Mouse (Mus musculus): ENCODE data around the gene Snap47. TPM values are rescaled to one million over a fixed set of nuclear protein-coding genes. Genes with fewer than 3 reads are reported as not detected.

Snap47 gene
- polyA plus RNA-seq, 1 experiment from 2014 or later: 428 TPM

- Histone ChIP-seq H3K9me3 (replicated peaks; ENCODE audit: control insufficient read depth, low read length) (no peaks in the 10 kb centered on the region), H3K4me3 (ENCODE audit: low read depth, low read length) (no peak overlapping the region), H3K36me3 (ENCODE audit: control insufficient read depth, insufficient read depth, low read length) (peaks cover 46% of the 10 kb centered on the region), H3K4me1 (ENCODE audit: control insufficient read depth, insufficient read depth, low read length) (no peaks in the 10 kb centered on the region), H3K9ac (ENCODE audit: low read length) (no peak overlapping the region), H3K27me3 (replicated peaks; ENCODE audit: control insufficient read depth, insufficient read depth, low read length) (no peaks in the 10 kb centered on the region), H3K27ac (ENCODE audit: low read depth, low read length) (no peak overlapping the region), H3K4me2 (ENCODE audit: low read length) (no peak overlapping the region)
- DNase-seq (ENCODE audit: low spot score): no peak
- WGBS: 87% methylated on average over 2 of the region's 2 CpGs
- ATAC-seq: no peak
These were observed 40.1 kb downstream of the Snap47 start for GRCm38 (mm10) chr11:59410851-59411250.

DNA sequence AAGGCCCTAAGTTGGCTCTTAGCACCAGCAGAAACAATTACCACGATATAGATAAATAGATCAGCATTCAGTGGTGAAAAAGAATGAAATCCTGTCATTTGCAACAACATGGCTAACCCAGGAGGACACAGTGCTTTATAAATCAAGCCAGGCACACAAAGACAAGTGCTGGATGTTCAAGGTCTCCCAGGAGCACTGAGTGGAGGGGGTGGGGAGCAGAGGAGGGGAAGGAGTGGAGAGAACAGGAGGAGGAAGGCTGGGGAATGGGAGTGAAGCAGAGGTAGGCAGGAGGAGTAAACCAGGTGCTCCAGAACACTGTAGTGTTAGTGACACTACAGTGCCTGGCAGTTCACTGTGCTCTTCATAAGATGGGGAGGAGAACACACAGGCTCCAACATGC is 45.2 kb downstream of the Snap47 start:
- no peaks in the 10 kb centered on the region for H3K9me3 ChIP-seq (replicated peaks; ENCODE audit: control insufficient read depth, low read length)
- no peaks in the 10 kb centered on the region for H3K4me1 ChIP-seq (ENCODE audit: control insufficient read depth, insufficient read depth, low read length)
- DNase-seq (ENCODE audit: low spot score): no peak
- H3K4me3 ChIP-seq (ENCODE audit: low read depth, low read length): no peak overlapping the region
- ATAC-seq: no peak
- peaks cover 46% of the 10 kb centered on the region for H3K36me3 ChIP-seq (ENCODE audit: control insufficient read depth, insufficient read depth, low read length)
- no peak overlapping the region for H3K9ac ChIP-seq (ENCODE audit: low read length)
- no peaks in the 10 kb centered on the region for H3K27me3 ChIP-seq (replicated peaks; ENCODE audit: control insufficient read depth, insufficient read depth, low read length)
- H3K27ac ChIP-seq (ENCODE audit: low read depth, low read length): no peak overlapping the region
- WGBS: 88% methylated on average over 1 of the region's 1 CpGs
- no peak overlapping the region for H3K4me2 ChIP-seq (ENCODE audit: low read length)

DNA sequence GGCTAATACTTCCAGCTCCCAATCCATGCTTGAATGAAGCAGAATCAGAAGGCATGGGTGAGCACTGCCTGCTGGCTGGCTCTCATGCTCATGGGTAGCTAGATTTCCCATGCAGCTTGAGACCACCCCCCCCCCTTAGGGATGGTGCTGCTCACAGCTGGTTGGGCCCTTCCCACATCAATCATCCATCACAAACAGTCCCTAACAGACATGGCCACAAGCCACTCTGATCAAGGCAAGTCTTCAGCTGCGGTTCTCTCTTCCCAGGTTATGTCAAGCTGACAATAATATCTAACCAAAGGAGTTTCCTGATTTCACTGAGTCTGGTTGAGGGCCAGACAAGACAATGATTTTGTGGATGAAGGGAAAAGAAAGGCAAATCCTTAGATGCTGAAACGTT is 50.1 kb downstream of the Snap47 start:
- DNase-seq (ENCODE audit: low spot score): no peak
- no peak overlapping the region for H3K4me3 ChIP-seq (ENCODE audit: low read depth, low read length)
- ATAC-seq: no peak
- 77% methylated on average over 2 of the region's 2 CpGs for WGBS
- peaks cover 13% of the 10 kb centered on the region for H3K36me3 ChIP-seq (ENCODE audit: control insufficient read depth, insufficient read depth, low read length)
- H3K27me3 ChIP-seq (replicated peaks; ENCODE audit: control insufficient read depth, insufficient read depth, low read length): no peaks in the 10 kb centered on the region
- no peaks in the 10 kb centered on the region for H3K9me3 ChIP-seq (replicated peaks; ENCODE audit: control insufficient read depth, low read length)
- H3K4me1 ChIP-seq (ENCODE audit: control insufficient read depth, insufficient read depth, low read length): no peaks in the 10 kb centered on the region
- H3K27ac ChIP-seq (ENCODE audit: low read depth, low read length): no peak overlapping the region
- no peak overlapping the region for H3K9ac ChIP-seq (ENCODE audit: low read length)
- no peak overlapping the region for H3K4me2 ChIP-seq (ENCODE audit: low read length)

- H3K4me3 ChIP-seq (ENCODE audit: low read depth, low read length): no peak overlapping the region
- 74% methylated on average over 8 of the region's 8 CpGs for WGBS
- peaks cover 7% of the 10 kb centered on the region for H3K36me3 ChIP-seq (ENCODE audit: control insufficient read depth, insufficient read depth, low read length)
- DNase-seq (ENCODE audit: low spot score) (no peak), ATAC-seq (no peak)
- H3K4me2 ChIP-seq (ENCODE audit: low read length): no peak overlapping the region
- H3K27ac ChIP-seq (ENCODE audit: low read depth, low read length): no peak overlapping the region
- no peak overlapping the region for H3K9ac ChIP-seq (ENCODE audit: low read length)
- H3K9me3 ChIP-seq (replicated peaks; ENCODE audit: control insufficient read depth, low read length): no peaks in the 10 kb centered on the region
- H3K4me1 ChIP-seq (ENCODE audit: control insufficient read depth, insufficient read depth, low read length): no peaks in the 10 kb centered on the region
- H3K27me3 ChIP-seq (replicated peaks; ENCODE audit: control insufficient read depth, insufficient read depth, low read length): no peaks in the 10 kb centered on the region
These were observed 51.2 kb downstream of the Snap47 start for GRCm38 (mm10) chr11:59399830-59400229.

GRCm38 (mm10) chr11:59397536-59398371 is 53.2 kb downstream of the Snap47 start:
- WGBS: 67% methylated on average over 22 of the region's 22 CpGs
- Histone ChIP-seq H3K27ac (ENCODE audit: low read depth, low read length) (no peak overlapping the region), H3K27me3 (replicated peaks; ENCODE audit: control insufficient read depth, insufficient read depth, low read length) (no peaks in the 10 kb centered on the region), H3K4me3 (ENCODE audit: low read depth, low read length) (no peak overlapping the region), H3K4me2 (ENCODE audit: low read length) (no peak overlapping the region), H3K9ac (ENCODE audit: low read length) (no peak overlapping the region), H3K36me3 (ENCODE audit: control insufficient read depth, insufficient read depth, low read length) (no peaks in the 10 kb centered on the region), H3K4me1 (ENCODE audit: control insufficient read depth, insufficient read depth, low read length) (no peaks in the 10 kb centered on the region), H3K9me3 (replicated peaks; ENCODE audit: control insufficient read depth, low read length) (no peaks in the 10 kb centered on the region)
- DNase-seq (ENCODE audit: low spot score): no peak
- no peak for ATAC-seq

- ATAC-seq (no peak), DNase-seq (ENCODE audit: low spot score) (no peak)
- H3K27me3 ChIP-seq (replicated peaks; ENCODE audit: control insufficient read depth, insufficient read depth, low read length): no peaks in the 10 kb centered on the region
- H3K9me3 ChIP-seq (replicated peaks; ENCODE audit: control insufficient read depth, low read length): no peaks in the 10 kb centered on the region
- no peak overlapping the region for H3K27ac ChIP-seq (ENCODE audit: low read depth, low read length)
- H3K4me3 ChIP-seq (ENCODE audit: low read depth, low read length): no peak overlapping the region
- no peaks in the 10 kb centered on the region for H3K36me3 ChIP-seq (ENCODE audit: control insufficient read depth, insufficient read depth, low read length)
- no peak overlapping the region for H3K4me2 ChIP-seq (ENCODE audit: low read length)
- H3K9ac ChIP-seq (ENCODE audit: low read length): no peak overlapping the region
- no peaks in the 10 kb centered on the region for H3K4me1 ChIP-seq (ENCODE audit: control insufficient read depth, insufficient read depth, low read length)
- 87% methylated on average over 5 of the region's 5 CpGs for WGBS
These were observed 56.5 kb downstream of the Snap47 start for GRCm38 (mm10) chr11:59394451-59394850.

GRCm38 (mm10) chr11:59393591-59393990 is 57.4 kb downstream of the Snap47 start:
- H3K27me3 ChIP-seq (replicated peaks; ENCODE audit: control insufficient read depth, insufficient read depth, low read length): no peaks in the 10 kb centered on the region
- H3K4me2 ChIP-seq (ENCODE audit: low read length): no peak overlapping the region
- H3K27ac ChIP-seq (ENCODE audit: low read depth, low read length): no peak overlapping the region
- H3K36me3 ChIP-seq (ENCODE audit: control insufficient read depth, insufficient read depth, low read length): no peaks in the 10 kb centered on the region
- no peak overlapping the region for H3K9ac ChIP-seq (ENCODE audit: low read length)
- DNase-seq (ENCODE audit: low spot score): peak; percentile 76
- no peaks in the 10 kb centered on the region for H3K9me3 ChIP-seq (replicated peaks; ENCODE audit: control insufficient read depth, low read length)
- H3K4me3 ChIP-seq (ENCODE audit: low read depth, low read length): no peak overlapping the region
- H3K4me1 ChIP-seq (ENCODE audit: control insufficient read depth, insufficient read depth, low read length): no peaks in the 10 kb centered on the region
- peak; percentile 34; the same call in 1 of the 2 replicates for ATAC-seq
- 33% methylated on average over 9 of the region's 9 CpGs for WGBS

DNA sequence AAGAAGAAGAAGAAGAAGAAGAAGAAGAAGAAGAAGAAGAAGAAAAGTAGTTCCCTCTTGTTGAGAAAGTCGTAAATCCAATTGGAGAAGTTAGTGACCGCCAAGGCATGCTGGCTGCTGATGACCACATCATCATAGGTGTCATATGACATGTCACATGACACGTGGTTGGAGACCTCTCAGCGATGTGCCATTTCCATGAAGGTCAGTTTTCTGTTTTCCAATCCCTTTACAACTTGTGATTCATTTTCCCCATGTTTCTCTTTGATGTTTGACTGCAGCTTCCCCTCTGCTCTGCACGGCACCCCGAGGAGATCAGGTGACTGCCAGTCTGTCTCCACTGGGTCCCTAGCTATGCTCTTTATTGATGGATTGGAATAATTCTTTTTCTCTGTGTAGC is 58.7 kb downstream of the Snap47 start:
- ATAC-seq (no peak), DNase-seq (ENCODE audit: low spot score) (no peak)
- no peak overlapping the region for H3K27ac ChIP-seq (ENCODE audit: low read depth, low read length)
- no peak overlapping the region for H3K4me3 ChIP-seq (ENCODE audit: low read depth, low read length)
- no peaks in the 10 kb centered on the region for H3K27me3 ChIP-seq (replicated peaks; ENCODE audit: control insufficient read depth, insufficient read depth, low read length)
- 75% methylated on average over 6 of the region's 6 CpGs for WGBS
- H3K9ac ChIP-seq (ENCODE audit: low read length): no peak overlapping the region
- H3K4me1 ChIP-seq (ENCODE audit: control insufficient read depth, insufficient read depth, low read length): no peaks in the 10 kb centered on the region
- H3K4me2 ChIP-seq (ENCODE audit: low read length): no peak overlapping the region
- no peaks in the 10 kb centered on the region for H3K9me3 ChIP-seq (replicated peaks; ENCODE audit: control insufficient read depth, low read length)
- H3K36me3 ChIP-seq (ENCODE audit: control insufficient read depth, insufficient read depth, low read length): no peaks in the 10 kb centered on the region

GRCm38 (mm10) chr11:59390470-59390869 is 60.5 kb downstream of the Snap47 start:
- H3K4me1 ChIP-seq (ENCODE audit: control insufficient read depth, insufficient read depth, low read length): no peaks in the 10 kb centered on the region
- no peaks in the 10 kb centered on the region for H3K36me3 ChIP-seq (ENCODE audit: control insufficient read depth, insufficient read depth, low read length)
- H3K4me2 ChIP-seq (ENCODE audit: low read length): no peak overlapping the region
- ATAC-seq (no peak), DNase-seq (ENCODE audit: low spot score) (no peak)
- WGBS: 74% methylated on average over 9 of the region's 9 CpGs
- H3K4me3 ChIP-seq (ENCODE audit: low read depth, low read length): no peak overlapping the region
- no peak overlapping the region for H3K9ac ChIP-seq (ENCODE audit: low read length)
- no peaks in the 10 kb centered on the region for H3K9me3 ChIP-seq (replicated peaks; ENCODE audit: control insufficient read depth, low read length)
- H3K27ac ChIP-seq (ENCODE audit: low read depth, low read length): no peak overlapping the region
- H3K27me3 ChIP-seq (replicated peaks; ENCODE audit: control insufficient read depth, insufficient read depth, low read length): no peaks in the 10 kb centered on the region

All from forebrain, embryonic 14.5 days (tissue).